Mouse (Mus musculus) spleen, adult 2 months (tissue): ENCODE measurements around the gene Cic. TPM values are rescaled to one million over a fixed set of nuclear protein-coding genes. Genes with fewer than 3 reads are reported as not detected.

ENCODE experiments used
- DNase-seq, 2 experiments: peaks; one replicate each; pipeline versions ENCODE4 v3.0.0 to v3.0.0-alpha.2; 2012 to 2021; ENCODE audit warnings: low spot score in 2 of 2, low read depth in 1 of 2
- H3K27ac ChIP-seq: fragments of 200-500 bp; 2 replicates; pipeline ENCODE4 v1.5.1; 2012; ENCODE audit warnings: low read length, inconsistent platforms; ENCODE audit not compliant: insufficient read depth
- H3K27me3 ChIP-seq: fragments of 200-500 bp; 2 replicates; pipeline ENCODE4 v1.6.1; 2012; ENCODE audit warnings: mild to moderate bottlenecking, moderate library complexity, low read length, inconsistent platforms; ENCODE audit not compliant: control insufficient read depth, insufficient read depth
- H3K36me3 ChIP-seq: fragments of 200-500 bp; 2 replicates; pipeline ENCODE4 v1.6.1; 2012; ENCODE audit warnings: mild to moderate bottlenecking, low read length, inconsistent platforms; ENCODE audit not compliant: control insufficient read depth, insufficient read depth
- H3K4me1 ChIP-seq: fragments of 200-500 bp; 2 replicates; pipeline ENCODE4 v1.6.1; 2011; ENCODE audit warnings: inconsistent platforms; ENCODE audit not compliant: control insufficient read depth, insufficient read depth, insufficient read length
- H3K4me3 ChIP-seq: fragments of 200-500 bp; 2 replicates; pipeline ENCODE4 v1.5.1; 2011; ENCODE audit warnings: mild to moderate bottlenecking, inconsistent platforms; ENCODE audit not compliant: insufficient read depth, insufficient read length; ENCODE audit errors: extremely low read depth
- CTCF ChIP-seq: fragments of 200-500 bp; IDR thresholded peaks from 2 replicates; pipeline ENCODE4 v1.5.1; 2011; ENCODE audit warnings: mild to moderate bottlenecking, inconsistent platforms; ENCODE audit not compliant: insufficient read depth, insufficient read length, insufficient replicate concordance; ENCODE audit errors: extremely low read depth
- POLR2A ChIP-seq: fragments of 200-500 bp; IDR thresholded peaks from 2 replicates; pipeline ENCODE4 v1.6.1; 2011; ENCODE audit warnings: low read depth, low read length, inconsistent platforms
- WGBS: fragments of 180-500 bp; shearing (Covaris S2); methylation state at CpG from one replicate; pipeline ENCODE4 v1.1.7; 2018; 5-methylcytosine and 5-hydroxymethylcytosine counted together
- polyA plus RNA-seq: library from polyadenylated mRNA; depleted of rRNA; stranded (reverse); fragments of >200 nt; gene quantifications from 2 replicates; pipeline ENCODE4 v1.2.3, GENCODE M21; 2012

The Cic gene
- polyA plus RNA-seq, 1 experiment = 112 TPM

DNA sequence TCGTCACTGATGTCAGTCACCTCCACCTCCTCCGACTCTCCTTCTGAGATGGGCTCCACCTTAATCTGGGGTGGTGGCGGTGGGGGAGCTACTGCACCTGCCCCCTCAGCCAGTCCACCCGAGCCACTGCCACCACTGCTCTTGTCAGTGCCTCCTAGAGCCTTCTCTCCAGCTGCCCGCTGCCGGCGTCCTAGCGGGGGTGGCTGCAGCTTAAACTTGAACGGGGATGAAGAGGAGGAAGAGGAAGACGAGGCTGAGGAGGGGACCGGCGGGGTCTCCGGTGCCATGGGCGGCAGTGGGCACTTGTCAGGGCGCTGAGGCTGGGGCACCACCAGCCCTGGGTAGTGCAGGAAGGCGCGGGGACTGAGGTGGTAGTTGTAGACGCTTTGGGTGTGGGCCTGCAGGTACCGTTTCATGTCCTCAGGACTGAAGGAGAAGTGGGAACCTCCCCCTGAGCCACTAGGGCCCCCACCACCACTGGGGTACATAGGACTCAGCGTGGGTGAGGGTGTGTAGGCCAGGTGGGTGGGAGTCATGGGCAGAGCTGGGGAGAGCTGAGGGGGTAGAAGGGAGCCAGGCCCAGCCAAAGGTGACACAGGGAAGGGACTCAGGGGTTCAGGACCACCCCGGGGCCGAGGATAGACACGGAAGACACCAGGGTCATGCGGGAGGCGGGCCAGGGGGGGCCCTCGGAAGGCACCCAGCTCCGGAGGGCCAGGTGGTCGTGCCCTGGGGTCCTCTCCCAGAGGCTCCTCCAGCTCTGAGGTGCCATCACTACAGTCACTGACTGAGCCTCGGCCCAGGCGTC, 22.7 kb upstream of the Cic start:
- H3K27ac ChIP-seq = no peak overlapping the region
- H3K4me3 ChIP-seq = no peak overlapping the region
- TF ChIP-seq POLR2A = no peak
- TF ChIP-seq CTCF = no peak
- no peak for DNase-seq
- WGBS = 92% methylated on average over 30 of the region's 30 CpGs
- no peaks in the 10 kb centered on the region for H3K27me3 ChIP-seq
- H3K36me3 ChIP-seq = peaks cover 6% of the 10 kb centered on the region
- H3K4me1 ChIP-seq = peaks cover 4% of the 10 kb centered on the region; the same call in 1 of the 2 replicates

- no peaks in the 10 kb centered on the region for H3K27me3 ChIP-seq
- peaks cover 10% of the 10 kb centered on the region; the same call in 1 of the 2 replicates for H3K4me1 ChIP-seq
- no peak for DNase-seq
- WGBS = 58% methylated on average over 20 of the region's 20 CpGs
- no peak overlapping the region for H3K4me3 ChIP-seq
- TF ChIP-seq CTCF = no peak
- H3K36me3 ChIP-seq = peaks cover 6% of the 10 kb centered on the region
- 0 out of 2 replicates have a peak overlapping the region, but pooled peaks have one; percentile 6 for H3K27ac ChIP-seq
Observed at GRCm38 (mm10) chr7:25246079-25246758, 21.3 kb upstream of the Cic start.

- WGBS = 41% methylated on average over 4 of the region's 4 CpGs
- no peak for DNase-seq
- peaks cover 6% of the 10 kb centered on the region for H3K36me3 ChIP-seq
- no peak overlapping the region for H3K4me3 ChIP-seq
- no peak for TF ChIP-seq CTCF
- no peak for TF ChIP-seq POLR2A
- peaks cover 11% of the 10 kb centered on the region; the same call in 1 of the 2 replicates for H3K4me1 ChIP-seq
- H3K27me3 ChIP-seq = no peaks in the 10 kb centered on the region
- H3K27ac ChIP-seq = no peak overlapping the region
Observed at GRCm38 (mm10) chr7:25246759-25247137, 20.8 kb upstream of the Cic start.

DNA sequence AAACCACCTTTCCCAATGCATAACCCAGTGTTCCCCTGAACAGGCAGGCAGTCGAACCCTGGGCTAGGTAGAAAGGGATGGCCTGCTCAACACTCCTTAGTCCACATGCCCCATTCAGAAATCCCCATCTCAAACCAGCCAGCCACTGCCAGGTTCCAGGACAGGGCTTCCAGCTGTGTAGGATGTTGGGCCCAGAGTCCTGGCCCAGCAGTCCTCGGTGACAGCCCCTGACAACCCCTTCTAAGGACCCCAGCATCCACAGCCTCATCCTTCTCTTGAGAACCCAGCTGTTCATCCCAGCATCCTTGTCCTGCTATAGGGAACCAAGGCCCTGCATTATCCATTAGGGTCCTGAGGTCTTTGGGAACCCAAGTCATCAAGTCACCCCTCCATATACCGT, 20.0 kb upstream of the Cic start:
- H3K27me3 ChIP-seq = no peaks in the 10 kb centered on the region
- no peak overlapping the region for H3K27ac ChIP-seq
- peaks cover 6% of the 10 kb centered on the region for H3K36me3 ChIP-seq
- H3K4me1 ChIP-seq = peaks cover 11% of the 10 kb centered on the region; the same call in 1 of the 2 replicates
- DNase-seq = no peak
- no peak overlapping the region for H3K4me3 ChIP-seq
- 23% methylated on average over 3 of the region's 3 CpGs for WGBS
- TF ChIP-seq CTCF (no peak), POLR2A (no peak)

GRCm38 (mm10) chr7:25248018-25248647, 19.4 kb upstream of the Cic start:
- peak overlapping the region; percentile 98; the same call in 1 of the 2 replicates for H3K4me3 ChIP-seq

GRCm38 (mm10) chr7:25248846-25249313, 18.6 kb upstream of the Cic start:
- peak overlapping the region; percentile 55 for H3K27ac ChIP-seq
- no peak for DNase-seq
- WGBS = 1% methylated on average over 25 of the region's 25 CpGs
- H3K36me3 ChIP-seq = peaks cover 6% of the 10 kb centered on the region
- H3K4me1 ChIP-seq = peaks cover 11% of the 10 kb centered on the region; the same call in 1 of the 2 replicates
- peak overlapping the region; percentile 98 for H3K4me3 ChIP-seq
- H3K27me3 ChIP-seq = no peaks in the 10 kb centered on the region
- TF ChIP-seq CTCF (no peak), POLR2A (no peak)

More at GRCm38 (mm10) chr7:25248018-25248647, 19.4 kb upstream of the Cic start:
- TF ChIP-seq POLR2A (no peak), CTCF (no peak)
- Histone ChIP-seq H3K4me1 (peaks cover 11% of the 10 kb centered on the region; the same call in 1 of the 2 replicates), H3K27ac (peak overlapping the region; percentile 30; the same call in 1 of the 2 replicates), H3K27me3 (no peaks in the 10 kb centered on the region), H3K36me3 (peaks cover 6% of the 10 kb centered on the region)
- WGBS = 24% methylated on average over 18 of the region's 18 CpGs
- no peak for DNase-seq
